19 mouse cellular contexts compared by ENCODE assay signal in the genomic region with DNA sequence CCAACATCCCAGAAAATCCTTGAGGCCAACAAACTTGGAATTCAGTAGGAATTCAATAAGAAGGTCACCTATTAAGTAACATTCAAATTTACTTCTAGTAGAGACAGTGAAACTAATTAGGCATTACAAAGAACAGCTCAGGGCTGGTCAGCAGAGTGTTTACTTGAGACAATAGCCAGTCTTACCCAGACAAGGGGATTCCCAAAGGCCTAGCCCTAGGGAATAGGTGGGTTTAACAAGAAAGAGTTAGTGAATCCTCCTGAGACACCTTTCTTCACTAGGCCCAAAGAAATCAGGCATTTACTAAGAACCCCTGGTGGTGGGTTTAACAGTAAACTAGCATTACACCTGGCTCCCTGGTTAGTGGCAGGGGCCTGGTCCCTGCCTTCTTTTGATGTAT.
DNase-seq lines count a peak whose midpoint lies in the region; ATAC-seq lines count a peak whose summit lies in the region.
"Had no signal": no experiment of that assay in that cellular context is flagged by ENCODE, and none has a peak within 500 bp of the region (broad histone marks: within the 10 kb centered on the region; RNA-seq: fewer than 3 reads in every experiment).

No protein-coding gene starts in this region.

- DNase-seq in ES-CJ7 (ENCODE audit: low read depth, low spot score) (peak; percentile 97), R1 (ENCODE audit: low read depth, low spot score) (peak; percentile 96), ZHBTc4 (ENCODE audit: low read depth, low spot score) (peak; percentile 96)
- no peak for DNase-seq in left cerebral cortex, postnatal 14 days (ENCODE audit: low spot score in 2 of 2)
- no peak for DNase-seq in frontal cortex, postnatal 36 days (ENCODE audit: low spot score in 2 of 2)
- DNase-seq: adrenal gland, adult 2 months; adrenal gland, postnatal 10 days; adrenal gland, postnatal 25 days; cerebellum, adult 11 months; cerebellum, adult 18-20 months; cerebellum, adult 8-10 months; cerebellum, adult 9-11 months; cerebellum, postnatal 14 days; cerebellum, postnatal 36 days; embryo, embryonic 11 days; forebrain, postnatal 0 days had no signal

- ATAC-seq in megakaryocyte-erythroid progenitor cell, adult 5-6 weeks (replicated peaks; ENCODE audit: low FRiP score, low TSS enrichment, poor library complexity, severe bottlenecking), result no peak
- ATAC-seq: forebrain, embryonic 14.5 days; forebrain, postnatal 0 days; Patski had no signal

- intact Hi-C loops in left cerebral cortex, postnatal 14 days (cut with DNase I), result no loop called here

Comparison
In these comparisons a context has a peak if more than half of its experiments do, and no peak if none do; other contexts are left out.
1. DNase-seq: peak in ES-CJ7 (single experiment), R1 (single experiment) and ZHBTc4 (single experiment); none in left cerebral cortex, postnatal 14 days (0 of 2) and frontal cortex, postnatal 36 days (0 of 2).